Mouse (Mus musculus) skeletal muscle tissue, adult 2 months (tissue): ENCODE measurements around the gene Cxcr5.
"Not testable (repeated sequence)": the region's sequence is repeated elsewhere in the genome, so short reads cannot be mapped to it uniquely, and the experiment has no call there.

Source experiments
- DNase-seq: peaks from one replicate; pipeline ENCODE4 v3.0.0-alpha.2; 2012; ENCODE audit warnings: low read depth, low spot score

Cxcr5 gene

GRCm38 (mm10) chr9:44587262-44588160 is 25.8 kb upstream of the Cxcr5 start:
- no peak for DNase-seq

GRCm38 (mm10) chr9:44586640-44587261 is 25.1 kb upstream of the Cxcr5 start:
- DNase-seq = no peak

GRCm38 (mm10) chr9:44582390-44582789 is 20.7 kb upstream of the Cxcr5 start:
- peak; percentile 60 for DNase-seq

GRCm38 (mm10) chr9:44581423-44581822 is 19.7 kb upstream of the Cxcr5 start:
- no peak for DNase-seq

- DNase-seq = no peak
Measured at GRCm38 (mm10) chr9:44580085-44580484, 18.4 kb upstream of the Cxcr5 start.

- peak; percentile 35 for DNase-seq
Measured at GRCm38 (mm10) chr9:44579392-44579791, 17.7 kb upstream of the Cxcr5 start.

- DNase-seq = not testable (repeated sequence)
Measured at GRCm38 (mm10) chr9:44576046-44576445, 14.4 kb upstream of the Cxcr5 start.

- no peak for DNase-seq
Measured at GRCm38 (mm10) chr9:44575095-44575494, 13.4 kb upstream of the Cxcr5 start.

- no peak for DNase-seq
Measured at GRCm38 (mm10) chr9:44573306-44573705, 11.6 kb upstream of the Cxcr5 start.

GRCm38 (mm10) chr9:44570939-44571382 is 9.3 kb upstream of the Cxcr5 start:
- DNase-seq = peak; percentile 39

GRCm38 (mm10) chr9:44568083-44568455 is 6.4 kb upstream of the Cxcr5 start:
- DNase-seq = no peak

- peak; percentile 93 for DNase-seq
Measured at GRCm38 (mm10) chr9:44567338-44568082, 5.8 kb upstream of the Cxcr5 start.

- no peak for DNase-seq
Measured at GRCm38 (mm10) chr9:44565367-44565766, 3.7 kb upstream of the Cxcr5 start.

- no peak for DNase-seq
Measured at GRCm38 (mm10) chr9:44562936-44563335, 1.3 kb upstream of the Cxcr5 start.

- no peak for DNase-seq
Measured at GRCm38 (mm10) chr9:44552161-44552560, 9.5 kb downstream of the Cxcr5 start.

GRCm38 (mm10) chr9:44551138-44551537 is 10.5 kb downstream of the Cxcr5 start:
- DNase-seq = no peak

- DNase-seq = no peak
Measured at GRCm38 (mm10) chr9:44548412-44549152, 13.1 kb downstream of the Cxcr5 start.

GRCm38 (mm10) chr9:44544986-44545385 is 16.7 kb downstream of the Cxcr5 start:
- DNase-seq = no peak

GRCm38 (mm10) chr9:44542364-44542763 is 19.3 kb downstream of the Cxcr5 start:
- DNase-seq = no peak

GRCm38 (mm10) chr9:44540676-44541075 is 21.0 kb downstream of the Cxcr5 start:
- no peak for DNase-seq

- no peak for DNase-seq
Measured at GRCm38 (mm10) chr9:44539816-44540421, 21.8 kb downstream of the Cxcr5 start.
